Mouse (Mus musculus): ENCODE results near the gene Pip5k1a. TPM values are rescaled to one million over a fixed set of nuclear protein-coding genes. Genes with fewer than 3 reads are reported as not detected.
"Not testable (repeated sequence)": the region's sequence is repeated elsewhere in the genome, so short reads cannot be mapped to it uniquely, and the experiment has no call there.

The Pip5k1a gene
- polyA plus RNA-seq, 1 experiment from 2014 or later = 14.5 TPM

DNA sequence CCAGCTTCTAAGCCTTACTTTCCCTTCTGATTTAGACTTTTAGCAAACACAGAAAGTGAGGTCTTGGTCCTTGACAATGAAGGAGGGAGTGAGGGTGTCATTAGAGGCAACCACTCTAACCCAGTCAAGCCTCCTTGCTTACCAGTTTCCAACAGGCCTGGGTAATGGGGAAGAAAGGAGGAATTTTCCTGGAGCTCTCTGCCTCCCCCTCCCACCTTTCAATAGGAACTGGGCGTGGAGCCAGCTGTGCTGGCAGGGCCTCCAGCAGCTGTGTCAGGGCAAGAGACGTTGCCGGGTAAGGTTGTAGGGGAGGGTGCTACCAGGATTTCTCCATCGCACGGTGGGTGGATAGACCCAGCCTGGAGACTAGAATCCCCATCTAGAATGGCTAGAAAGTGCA lies 18.2 kb upstream of the Pip5k1a start:
- H3K36me3 ChIP-seq (ENCODE audit: control insufficient read depth, insufficient read depth, low read length) = peaks cover 25% of the 10 kb centered on the region
- no peak overlapping the region for H3K4me2 ChIP-seq (ENCODE audit: low read length)
- H3K4me3 ChIP-seq (ENCODE audit: low read length) = no peak overlapping the region
- ATAC-seq = 0 out of 2 replicates have a peak, but pooled peaks have one; percentile 18
- WGBS = 28% methylated on average over 5 of the region's 5 CpGs
- no peaks in the 10 kb centered on the region for H3K27me3 ChIP-seq (replicated peaks; ENCODE audit: control insufficient read depth, insufficient read depth, low read length)
- H3K27ac ChIP-seq (ENCODE audit: low read depth, low read length) = no peak overlapping the region
- H3K4me1 ChIP-seq (ENCODE audit: control insufficient read depth, insufficient read depth, low read depth, low read length) = peaks cover 2% of the 10 kb centered on the region; the same call in 1 of the 2 replicates
- H3K9me3 ChIP-seq (ENCODE audit: control insufficient read depth, low read length) = no peaks in the 10 kb centered on the region
- H3K9ac ChIP-seq (ENCODE audit: low read depth, low read length) = no peak overlapping the region

GRCm38 (mm10) chr3:95124246-95124645 lies 17.5 kb upstream of the Pip5k1a start, which contains the start of gene Tmod4:
TSS of gene Tmod4 (plus strand) at chr3:95124476.
- Histone ChIP-seq H3K4me2 (ENCODE audit: low read length) (no peak within 1 kb of the TSS), H3K9me3 (ENCODE audit: control insufficient read depth, low read length) (no peaks in the 10 kb centered on the region), H3K9ac (ENCODE audit: low read depth, low read length) (no peak within 1 kb of the TSS), H3K4me1 (ENCODE audit: control insufficient read depth, insufficient read depth, low read depth, low read length) (peaks cover under 1% of the 10 kb centered on the region; the same call in 1 of the 2 replicates), H3K36me3 (ENCODE audit: control insufficient read depth, insufficient read depth, low read length) (peaks cover 27% of the 10 kb centered on the region), H3K27me3 (replicated peaks; ENCODE audit: control insufficient read depth, insufficient read depth, low read length) (no peaks in the 10 kb centered on the region), H3K4me3 (ENCODE audit: low read length) (no peak within 1 kb of the TSS), H3K27ac (ENCODE audit: low read depth, low read length) (no peak within 1 kb of the TSS)
- 54% methylated on average over 6 of the region's 6 CpGs for WGBS
- ATAC-seq = peak; percentile 38; the same call in 1 of the 2 replicates

DNA sequence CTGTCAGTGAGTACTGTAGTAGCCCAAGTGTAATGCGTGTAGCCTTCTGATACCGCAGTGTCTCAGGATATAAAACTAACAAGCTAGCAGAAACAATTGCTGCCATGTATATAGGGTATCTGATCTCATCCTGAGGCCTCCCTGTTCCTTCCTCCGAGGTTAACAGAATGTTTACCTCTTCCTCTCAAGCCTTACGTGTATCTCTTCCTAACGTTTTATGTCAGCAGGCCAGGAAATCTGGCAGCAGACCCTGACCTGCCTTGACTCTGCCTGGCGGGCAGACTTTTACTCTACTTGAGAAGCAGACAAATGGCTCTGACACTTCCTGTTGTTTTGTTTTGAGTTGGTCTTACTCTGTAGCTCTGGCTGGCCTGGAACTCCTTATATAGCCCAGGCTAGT lies 14.8 kb upstream of the Pip5k1a start:
- no peak overlapping the region for H3K4me2 ChIP-seq (ENCODE audit: low read length)
- H3K36me3 ChIP-seq (ENCODE audit: control insufficient read depth, insufficient read depth, low read length) = peaks cover 31% of the 10 kb centered on the region
- no peaks in the 10 kb centered on the region; the same call in 1 of the 2 replicates for H3K4me1 ChIP-seq (ENCODE audit: control insufficient read depth, insufficient read depth, low read depth, low read length)
- no peak overlapping the region for H3K4me3 ChIP-seq (ENCODE audit: low read length)
- H3K27ac ChIP-seq (ENCODE audit: low read depth, low read length) = no peak overlapping the region
- 83% methylated on average over 6 of the region's 6 CpGs for WGBS
- no peak overlapping the region for H3K9ac ChIP-seq (ENCODE audit: low read depth, low read length)
- ATAC-seq = no peak
- H3K27me3 ChIP-seq (replicated peaks; ENCODE audit: control insufficient read depth, insufficient read depth, low read length) = no peaks in the 10 kb centered on the region
- no peaks in the 10 kb centered on the region for H3K9me3 ChIP-seq (ENCODE audit: control insufficient read depth, low read length)

- WGBS = 98% methylated on average over 2 of the region's 2 CpGs
- no peak overlapping the region for H3K9ac ChIP-seq (ENCODE audit: low read depth, low read length)
Observed at GRCm38 (mm10) chr3:95117751-95118150, 11.0 kb upstream of the Pip5k1a start.

DNA sequence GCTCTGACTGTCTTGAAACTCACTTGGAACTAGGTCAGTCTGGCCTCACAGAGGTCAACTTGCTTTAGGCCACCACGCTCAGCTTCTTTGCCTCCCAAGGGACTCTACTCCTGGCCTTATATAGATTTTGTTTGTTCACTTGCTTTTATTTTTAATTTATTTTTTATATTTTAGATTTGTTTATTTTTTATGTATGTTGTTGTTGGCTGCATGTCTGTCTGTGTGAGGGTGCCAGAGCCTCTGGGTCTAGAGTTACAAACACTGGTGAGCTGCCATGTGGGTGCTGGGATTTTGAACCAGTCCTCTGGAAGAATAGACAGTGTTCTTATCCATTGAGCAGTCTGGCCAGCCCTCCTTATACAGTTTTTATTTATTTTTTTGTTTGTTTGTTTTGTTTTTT lies 6.0 kb upstream of the Pip5k1a start:
- H3K4me3 ChIP-seq (ENCODE audit: low read length) = no peak overlapping the region
- peak overlapping the region; percentile 39 for H3K4me2 ChIP-seq (ENCODE audit: low read length)
- H3K36me3 ChIP-seq (ENCODE audit: control insufficient read depth, insufficient read depth, low read length) = peaks cover 5% of the 10 kb centered on the region
- H3K4me1 ChIP-seq (ENCODE audit: control insufficient read depth, insufficient read depth, low read depth, low read length) = peaks cover 8% of the 10 kb centered on the region
- 72% methylated on average over 1 of the region's 1 CpGs for WGBS
- no peak overlapping the region for H3K9ac ChIP-seq (ENCODE audit: low read depth, low read length)
- H3K27ac ChIP-seq (ENCODE audit: low read depth, low read length) = no peak overlapping the region
- no peaks in the 10 kb centered on the region for H3K27me3 ChIP-seq (replicated peaks; ENCODE audit: control insufficient read depth, insufficient read depth, low read length)
- no peak for ATAC-seq
- H3K9me3 ChIP-seq (ENCODE audit: control insufficient read depth, low read length) = no peaks in the 10 kb centered on the region

More at GRCm38 (mm10) chr3:95117751-95118150, 11.0 kb upstream of the Pip5k1a start:
- H3K27ac ChIP-seq (ENCODE audit: low read depth, low read length) = no peak overlapping the region
- H3K4me1 ChIP-seq (ENCODE audit: control insufficient read depth, insufficient read depth, low read depth, low read length) = no peaks in the 10 kb centered on the region; the same call in 1 of the 2 replicates
- no peak overlapping the region for H3K4me3 ChIP-seq (ENCODE audit: low read length)
- H3K9me3 ChIP-seq (ENCODE audit: control insufficient read depth, low read length) = no peaks in the 10 kb centered on the region
- H3K27me3 ChIP-seq (replicated peaks; ENCODE audit: control insufficient read depth, insufficient read depth, low read length) = no peaks in the 10 kb centered on the region
- H3K4me2 ChIP-seq (ENCODE audit: low read length) = no peak overlapping the region
- ATAC-seq = no peak
- peaks cover 33% of the 10 kb centered on the region for H3K36me3 ChIP-seq (ENCODE audit: control insufficient read depth, insufficient read depth, low read length)

DNA sequence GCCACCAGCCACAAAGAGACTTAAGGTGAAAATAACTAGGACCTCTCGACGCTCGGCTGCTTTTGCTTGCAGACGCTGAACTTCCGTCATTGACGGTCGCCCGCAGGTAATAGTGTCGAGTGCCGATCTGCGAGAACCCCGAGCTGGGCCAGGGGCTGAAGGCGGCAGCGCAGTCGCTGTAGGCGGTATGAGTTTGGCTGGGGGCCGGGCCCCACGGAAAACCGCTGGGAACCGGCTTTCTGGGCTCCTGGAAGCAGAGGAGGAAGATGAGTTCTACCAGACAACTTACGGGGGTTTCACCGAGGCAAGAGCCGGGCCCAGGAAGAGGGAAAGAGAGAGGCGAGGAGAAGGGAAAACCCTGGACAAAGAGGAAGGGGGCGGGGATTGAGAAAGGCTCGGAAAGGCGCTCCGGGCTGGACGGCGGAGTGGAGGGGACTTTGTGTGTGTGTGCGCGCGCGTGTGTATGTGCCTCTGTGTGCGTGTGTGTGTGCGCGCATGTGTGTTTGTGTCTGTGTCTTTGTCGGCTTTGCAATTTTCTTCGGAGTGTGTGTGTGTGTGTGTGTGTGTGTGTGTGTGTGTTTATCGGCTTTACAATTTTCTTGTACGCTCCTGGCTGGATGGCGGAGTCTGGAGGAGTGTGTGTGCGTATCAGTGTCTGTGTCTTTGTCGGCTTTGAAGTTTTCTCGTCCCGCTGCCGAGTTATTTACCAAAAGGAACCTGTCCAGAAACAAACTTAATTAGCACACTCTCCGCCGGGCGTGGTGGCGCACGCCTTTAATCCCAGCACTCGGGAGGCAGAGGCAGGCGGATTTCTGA lies 4.4 kb upstream of the Pip5k1a start, which contains the start of gene Vps72:
Gene Vps72 (plus strand): TSS at position 112 of the 816 bp plus-strand sequence.
- Histone ChIP-seq H3K27ac (ENCODE audit: low read depth, low read length) (peak within 1 kb of the TSS; percentile 95), H3K9me3 (ENCODE audit: control insufficient read depth, low read length) (no peaks in the 10 kb centered on the region), H3K4me1 (ENCODE audit: control insufficient read depth, insufficient read depth, low read depth, low read length) (peaks cover 8% of the 10 kb centered on the region), H3K4me2 (ENCODE audit: low read length) (peak within 1 kb of the TSS; percentile 59), H3K27me3 (replicated peaks; ENCODE audit: control insufficient read depth, insufficient read depth, low read length) (no peaks in the 10 kb centered on the region), H3K36me3 (ENCODE audit: control insufficient read depth, insufficient read depth, low read length) (peaks cover 5% of the 10 kb centered on the region; the same call in 1 of the 2 replicates), H3K9ac (ENCODE audit: low read depth, low read length) (peak within 1 kb of the TSS; percentile 84), H3K4me3 (ENCODE audit: low read length) (peak within 1 kb of the TSS; percentile 86)
- WGBS = under 1% methylated on average over 53 of the region's 54 CpGs
- ATAC-seq = peak; percentile 77

GRCm38 (mm10) chr3:95107898-95108297 lies 1.2 kb upstream of the Pip5k1a start:
- Histone ChIP-seq H3K4me2 (ENCODE audit: low read length) (no peak overlapping the region), H3K9ac (ENCODE audit: low read depth, low read length) (no peak overlapping the region), H3K27me3 (replicated peaks; ENCODE audit: control insufficient read depth, insufficient read depth, low read length) (no peaks in the 10 kb centered on the region), H3K9me3 (ENCODE audit: control insufficient read depth, low read length) (no peaks in the 10 kb centered on the region), H3K4me1 (ENCODE audit: control insufficient read depth, insufficient read depth, low read depth, low read length) (peaks cover 16% of the 10 kb centered on the region), H3K36me3 (ENCODE audit: control insufficient read depth, insufficient read depth, low read length) (no peaks in the 10 kb centered on the region; the same call in 1 of the 2 replicates), H3K4me3 (ENCODE audit: low read length) (no peak overlapping the region), H3K27ac (ENCODE audit: low read depth, low read length) (no peak overlapping the region)
- WGBS = 71% methylated on average over 2 of the region's 2 CpGs
- ATAC-seq = no peak

DNA sequence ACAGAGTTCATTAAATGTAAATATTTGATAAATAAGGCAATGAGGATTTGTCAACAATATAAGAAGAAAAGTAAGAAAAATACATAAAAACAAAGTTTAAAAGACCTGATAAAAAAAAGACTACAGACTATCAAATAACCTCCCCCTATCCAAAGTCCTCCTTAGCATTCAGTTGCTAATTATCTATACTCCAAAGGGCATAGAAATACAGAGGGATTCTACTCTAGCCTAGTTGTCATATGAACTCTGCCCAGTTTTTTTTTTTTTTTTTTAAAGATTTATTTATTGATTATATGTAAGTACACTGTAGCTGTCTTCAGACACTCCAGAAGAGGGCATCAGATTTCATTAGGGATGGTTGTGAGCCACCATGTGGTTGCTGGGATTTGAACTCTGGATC lies 578 bp upstream of the Pip5k1a start:
- not testable (repeated sequence) for H3K27me3 ChIP-seq (replicated peaks; ENCODE audit: control insufficient read depth, insufficient read depth, low read length); ATAC-seq; H3K9me3 ChIP-seq (ENCODE audit: control insufficient read depth, low read length); H3K27ac ChIP-seq (ENCODE audit: low read depth, low read length); H3K36me3 ChIP-seq (ENCODE audit: control insufficient read depth, insufficient read depth, low read length); H3K9ac ChIP-seq (ENCODE audit: low read depth, low read length)
- Histone ChIP-seq H3K4me3 (ENCODE audit: low read length) (peak overlapping the region; percentile 79), H3K4me1 (ENCODE audit: control insufficient read depth, insufficient read depth, low read depth, low read length) (peaks cover 12% of the 10 kb centered on the region), H3K4me2 (ENCODE audit: low read length) (peak overlapping the region; percentile 64)

GRCm38 (mm10) chr3:95105586-95106337 lies 968 bp downstream of the Pip5k1a start:
- Histone ChIP-seq H3K27me3 (replicated peaks; ENCODE audit: control insufficient read depth, insufficient read depth, low read length) (no peaks in the 10 kb centered on the region), H3K4me1 (ENCODE audit: control insufficient read depth, insufficient read depth, low read depth, low read length) (peaks cover 8% of the 10 kb centered on the region), H3K27ac (ENCODE audit: low read depth, low read length) (peak overlapping the region; percentile 78), H3K9ac (ENCODE audit: low read depth, low read length) (peak overlapping the region; percentile 83), H3K4me3 (ENCODE audit: low read length) (peak overlapping the region; percentile 79), H3K9me3 (ENCODE audit: control insufficient read depth, low read length) (no peaks in the 10 kb centered on the region), H3K36me3 (ENCODE audit: control insufficient read depth, insufficient read depth, low read length) (no peaks in the 10 kb centered on the region; the same call in 1 of the 2 replicates), H3K4me2 (ENCODE audit: low read length) (peak overlapping the region; percentile 70)
- under 1% methylated on average over 16 of the region's 16 CpGs for WGBS
- no peak; the same call in 1 of the 2 replicates for ATAC-seq
